Mouse (Mus musculus) right cerebral cortex, adult 18-20 months (tissue): ENCODE data around the gene Anapc11.
"Not testable (repeated sequence)": the region's sequence is repeated elsewhere in the genome, so short reads cannot be mapped to it uniquely, and the experiment has no call there.

Experiments used
- DNase-seq: peaks from one replicate; pipeline ENCODE4 v3.0.0; 2022; ENCODE audit warnings: mixed read lengths

Anapc11 gene

GRCm38 (mm10) chr11:120598283-120598989 is at the start of gene Anapc11, which contains the start of gene Alyref:
Gene Anapc11 (plus strand): TSS chr11:120598421.
Gene Alyref (minus strand): TSS chr11:120598365.
- DNase-seq, result peak; percentile 96

GRCm38 (mm10) chr11:120548786-120549167 is 49.4 kb upstream of the Anapc11 start:
- no peak for DNase-seq

- peak; percentile 95 for DNase-seq
Observed at GRCm38 (mm10) chr11:120549168-120549945, 48.9 kb upstream of the Anapc11 start, which contains the start of gene Mcrip1. Gene Mcrip1 (minus strand): TSS chr11:120549727.

GRCm38 (mm10) chr11:120549986-120550809 is 48.0 kb upstream of the Anapc11 start:
- no peak for DNase-seq

GRCm38 (mm10) chr11:120550810-120551440 is 47.3 kb upstream of the Anapc11 start, which contains the start of gene Ppp1r27:
Gene Ppp1r27 (minus strand): TSS chr11:120551132.
- DNase-seq, result no peak

- DNase-seq, result no peak
Observed at GRCm38 (mm10) chr11:120552736-120553135, 45.5 kb upstream of the Anapc11 start.

GRCm38 (mm10) chr11:120554834-120555233 is 43.4 kb upstream of the Anapc11 start:
- no peak for DNase-seq

GRCm38 (mm10) chr11:120555260-120555659 is 43.0 kb upstream of the Anapc11 start:
- DNase-seq, result no peak

GRCm38 (mm10) chr11:120558843-120559242 is 39.4 kb upstream of the Anapc11 start:
- not testable (repeated sequence) for DNase-seq

GRCm38 (mm10) chr11:120560952-120561728 is 37.1 kb upstream of the Anapc11 start:
- no peak for DNase-seq

- no peak for DNase-seq
Observed at GRCm38 (mm10) chr11:120562949-120563348, 35.3 kb upstream of the Anapc11 start.

- no peak for DNase-seq
Observed at GRCm38 (mm10) chr11:120565114-120565513, 33.1 kb upstream of the Anapc11 start.

GRCm38 (mm10) chr11:120568324-120568723 is 29.9 kb upstream of the Anapc11 start:
- no peak for DNase-seq

- no peak for DNase-seq
Observed at GRCm38 (mm10) chr11:120571122-120571521, 27.1 kb upstream of the Anapc11 start.

GRCm38 (mm10) chr11:120571754-120572416 is 26.3 kb upstream of the Anapc11 start:
- no peak for DNase-seq

- no peak for DNase-seq
Observed at GRCm38 (mm10) chr11:120572417-120572751, 25.8 kb upstream of the Anapc11 start.

GRCm38 (mm10) chr11:120572752-120573584 is 25.3 kb upstream of the Anapc11 start, which contains the start of gene P4hb:
Gene P4hb (minus strand): TSS chr11:120573253.
- peak; percentile 100 for DNase-seq

GRCm38 (mm10) chr11:120573585-120574277 is 24.5 kb upstream of the Anapc11 start:
- no peak for DNase-seq

- no peak for DNase-seq
Observed at GRCm38 (mm10) chr11:120574278-120574600, 24.0 kb upstream of the Anapc11 start.

- no peak for DNase-seq
Observed at GRCm38 (mm10) chr11:120575046-120575445, 23.2 kb upstream of the Anapc11 start.
